Mouse (Mus musculus) liver, embryonic 11.5 days (tissue): ENCODE data around the gene Zmynd10. TPM values are rescaled to one million over a fixed set of nuclear protein-coding genes. Genes with fewer than 3 reads are reported as not detected.
A peak's percentile ranks its signal among the peaks of the same experiment; 100 is the strongest.

Source experiments
- ATAC-seq: fragments of 200-750 bp; cut with Nextera tagmentation; replicated peaks from 2 replicates; pipeline ENCODE4 v1.8.0; 2017; ENCODE audit warnings: moderate number of reproducible peaks, mild to moderate bottlenecking, moderate TSS enrichment, moderate library complexity; ENCODE audit not compliant: low FRiP score
- DNase-seq: peaks from one replicate; pipeline ENCODE4 v3.0.0-alpha.2; 2017; ENCODE audit warnings: low spot score
- H3K27ac ChIP-seq: fragments of 300-500 bp; sonication (generic); 2 replicates; pipeline ENCODE4 v1.5.1; 2014; ENCODE audit warnings: mild to moderate bottlenecking, low read depth, low read length, control low read depth
- H3K27me3 ChIP-seq: fragments of 300-500 bp; sonication (generic); replicated peaks from 2 replicates; pipeline ENCODE4 v1.6.1; 2014; ENCODE audit warnings: low read length, mixed read lengths; ENCODE audit not compliant: control insufficient read depth, insufficient read depth
- H3K36me3 ChIP-seq: fragments of 300-500 bp; sonication (generic); 2 replicates; pipeline ENCODE4 v1.6.1; 2014; ENCODE audit warnings: mild to moderate bottlenecking, low read length, moderate library complexity, mixed read lengths; ENCODE audit not compliant: control insufficient read depth, insufficient read depth
- H3K4me1 ChIP-seq: fragments of 300-500 bp; sonication (generic); replicated peaks from 2 replicates; pipeline ENCODE4 v1.6.1; 2014; ENCODE audit warnings: low read length, mixed read lengths; ENCODE audit not compliant: control insufficient read depth, insufficient read depth
- H3K4me2 ChIP-seq: fragments of 300-500 bp; sonication (generic); 2 replicates; pipeline ENCODE4 v1.6.1; 2014; ENCODE audit warnings: mild to moderate bottlenecking, control low read depth, moderate library complexity
- H3K4me3 ChIP-seq: fragments of 300-500 bp; sonication (generic); 2 replicates; pipeline ENCODE4 v1.5.1; 2014; ENCODE audit warnings: low read depth, low read length, control low read depth
- H3K9ac ChIP-seq: fragments of 300-500 bp; sonication (generic); 2 replicates; pipeline ENCODE4 v1.6.1; 2014; ENCODE audit warnings: low read depth, low read length, control low read depth
- H3K9me3 ChIP-seq: fragments of 300-500 bp; sonication (generic); 2 replicates; pipeline ENCODE4 v1.6.1; 2016; ENCODE audit warnings: low read length, inconsistent platforms, mixed read lengths; ENCODE audit not compliant: control insufficient read depth
- WGBS: fragments of 180-500 bp; shearing (Covaris S2); extraction: QIAGEN DNeasy Blood & Tissue Kit; methylation state at CpG from one replicate; pipeline ENCODE4 v1.1.7; 2014; 5-methylcytosine and 5-hydroxymethylcytosine counted together
- polyA plus RNA-seq: library from polyadenylated mRNA; unstranded; fragments of >200 nt; fragmentation: Nextera tagmentation; extraction: Ambion mirVana; gene quantifications from 2 replicates; pipeline ENCODE4 v1.2.1, GENCODE M21; 2014

The Zmynd10 gene
- polyA plus RNA-seq, 1 experiment from 2014 or later: 0.10 TPM

GRCm38 (mm10) chr9:107549297-107550074, 2.4 kb downstream of the Zmynd10 start:
- ATAC-seq (no peak), DNase-seq (no peak)
- 80% methylated on average over 20 of the region's 20 CpGs for WGBS
- peaks cover 4% of the 10 kb centered on the region; the same call in 1 of the 2 replicates for H3K36me3 ChIP-seq
- H3K4me1 ChIP-seq: peaks cover 43% of the 10 kb centered on the region
- H3K27me3 ChIP-seq: peaks cover 7% of the 10 kb centered on the region; the same call in 1 of the 2 replicates
- H3K9me3 ChIP-seq: no peaks in the 10 kb centered on the region
- H3K4me3 ChIP-seq: no peak overlapping the region
- no peak overlapping the region for H3K9ac ChIP-seq
- H3K4me2 ChIP-seq: no peak overlapping the region
- H3K27ac ChIP-seq: no peak overlapping the region

DNA sequence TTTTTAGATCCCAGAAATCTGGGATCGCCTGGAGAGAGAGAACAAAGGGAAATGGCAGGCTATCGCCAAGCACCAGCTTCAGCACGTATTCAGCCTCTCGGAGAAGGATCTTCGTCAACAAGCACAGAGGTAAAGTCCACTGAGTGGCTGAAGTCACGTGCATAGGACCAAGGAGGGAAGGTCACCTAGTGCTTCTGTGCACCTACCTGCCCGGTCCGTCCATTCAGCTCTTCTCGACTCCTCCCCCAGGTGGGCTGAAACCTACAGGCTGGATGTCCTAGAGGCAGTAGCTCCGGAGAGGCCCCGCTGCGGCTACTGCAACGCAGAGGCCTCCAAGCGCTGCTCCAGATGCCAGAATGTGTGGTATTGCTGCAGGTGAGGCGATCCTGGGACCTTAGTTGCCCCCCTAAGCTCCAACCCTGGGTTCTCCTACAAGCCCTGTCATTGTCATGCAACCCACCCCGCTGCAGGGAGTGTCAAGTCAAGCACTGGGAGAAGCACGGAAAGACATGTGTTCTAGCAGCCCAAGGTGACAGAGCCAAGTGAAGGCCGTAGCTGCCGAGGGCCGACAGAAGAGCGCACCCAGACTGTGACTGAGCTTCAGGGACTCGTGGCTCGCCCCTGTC, 3.5 kb downstream of the Zmynd10 start:
- H3K4me2 ChIP-seq: peak overlapping the region; percentile 99
- no peaks in the 10 kb centered on the region for H3K9me3 ChIP-seq
- peaks cover 7% of the 10 kb centered on the region; the same call in 1 of the 2 replicates for H3K27me3 ChIP-seq
- DNase-seq (no peak), ATAC-seq (no peak)
- 37% methylated on average over 23 of the region's 23 CpGs for WGBS
- H3K4me3 ChIP-seq: peak overlapping the region; percentile 61
- H3K27ac ChIP-seq: no peak overlapping the region
- peaks cover 43% of the 10 kb centered on the region for H3K4me1 ChIP-seq
- peak overlapping the region; percentile 81 for H3K9ac ChIP-seq
- no peaks in the 10 kb centered on the region for H3K36me3 ChIP-seq

DNA sequence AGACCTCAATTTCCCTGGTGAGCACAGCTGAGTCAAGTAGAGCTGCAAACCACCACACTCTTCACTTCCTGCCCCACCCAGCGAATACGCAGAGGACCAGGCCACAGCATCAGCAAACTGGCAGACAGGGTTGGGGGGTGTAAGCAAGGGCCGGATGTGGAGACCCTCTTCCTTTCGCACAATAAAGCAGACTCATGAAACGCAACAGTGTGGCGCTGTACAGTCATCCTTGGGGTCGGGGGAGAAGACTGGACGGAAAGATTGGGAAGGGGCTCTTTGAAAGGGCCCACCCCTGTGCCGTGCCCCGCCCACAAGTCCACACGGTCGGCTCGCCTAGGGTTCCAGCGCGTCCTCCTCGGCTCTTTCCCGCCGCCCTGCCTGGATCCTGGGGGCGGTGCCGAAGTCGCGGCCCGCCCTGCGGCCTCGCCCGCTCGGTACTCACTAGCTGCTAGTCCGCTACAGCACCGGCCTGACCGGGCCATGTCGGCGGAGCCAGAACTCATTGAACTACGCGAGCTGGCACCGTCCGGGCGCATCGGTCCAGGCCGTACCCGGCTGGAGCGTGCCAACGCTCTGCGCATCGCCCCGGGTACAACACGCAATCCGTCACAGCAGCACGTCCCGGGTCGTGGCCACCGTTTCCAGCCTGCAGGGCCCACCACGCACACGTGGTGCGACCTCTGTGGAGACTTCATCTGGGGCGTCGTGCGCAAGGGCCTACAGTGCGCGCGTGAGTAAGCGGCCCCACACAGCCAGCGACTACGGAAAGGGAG, 4.2 kb downstream of the Zmynd10 start, which contains the start of gene Rassf1:
TSS of gene Rassf1 (plus strand) at position 439 of the 773 bp plus-strand sequence.
- Histone ChIP-seq H3K9ac (peak within 1 kb of the TSS; percentile 81), H3K9me3 (no peaks in the 10 kb centered on the region), H3K4me1 (peaks cover 50% of the 10 kb centered on the region), H3K27me3 (peaks cover 7% of the 10 kb centered on the region; the same call in 1 of the 2 replicates), H3K27ac (peak within 1 kb of the TSS; percentile 63), H3K4me2 (peak within 1 kb of the TSS; percentile 99), H3K4me3 (peak within 1 kb of the TSS; percentile 61), H3K36me3 (no peaks in the 10 kb centered on the region)
- ATAC-seq: peak; percentile 50
- WGBS: under 1% methylated on average over 58 of the region's 63 CpGs
- peak; percentile 77 for DNase-seq

GRCm38 (mm10) chr9:107551890-107552355, 4.8 kb downstream of the Zmynd10 start:
- peaks cover 7% of the 10 kb centered on the region; the same call in 1 of the 2 replicates for H3K27me3 ChIP-seq
- H3K4me3 ChIP-seq: peak overlapping the region; percentile 61
- DNase-seq (no peak), ATAC-seq (no peak)
- 21% methylated on average over 8 of the region's 8 CpGs for WGBS
- peaks cover 54% of the 10 kb centered on the region for H3K4me1 ChIP-seq
- H3K27ac ChIP-seq: peak overlapping the region; percentile 63
- no peaks in the 10 kb centered on the region for H3K9me3 ChIP-seq
- peak overlapping the region; percentile 99 for H3K4me2 ChIP-seq
- peak overlapping the region; percentile 81 for H3K9ac ChIP-seq
- H3K36me3 ChIP-seq: peaks cover under 1% of the 10 kb centered on the region

DNA sequence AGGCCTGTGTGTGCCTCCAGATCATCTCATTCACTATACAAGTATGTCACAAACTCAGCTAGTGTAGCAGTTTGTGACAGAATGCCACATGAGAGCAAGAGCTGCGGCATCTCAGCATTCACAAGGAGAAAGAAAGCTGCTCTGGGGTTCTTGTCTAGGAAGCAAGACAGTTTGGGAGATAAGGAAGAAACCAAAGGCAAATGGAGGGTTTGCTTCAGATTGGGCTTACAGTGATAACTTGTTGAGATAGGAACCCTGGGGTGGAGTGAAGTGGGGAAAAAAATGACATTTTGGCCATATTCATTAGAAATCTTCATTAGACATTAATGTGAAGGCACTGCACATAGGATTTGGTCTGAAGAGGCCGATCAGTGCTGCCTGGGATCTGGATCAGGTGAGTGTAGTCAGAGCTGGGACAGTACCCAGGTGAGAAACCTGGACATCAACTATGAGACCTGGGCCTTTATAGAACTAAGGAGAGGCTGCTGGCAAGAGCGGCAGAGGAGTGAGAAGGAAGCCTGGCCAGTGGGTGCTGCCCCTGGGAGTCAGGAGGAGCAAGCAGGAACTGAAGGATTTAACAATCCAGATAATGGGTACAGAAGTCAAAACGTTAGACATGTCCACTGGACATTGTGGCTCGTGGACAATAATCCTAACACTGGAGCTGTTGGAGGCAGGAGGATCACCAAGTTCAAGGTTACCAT, 5.7 kb downstream of the Zmynd10 start:
- Histone ChIP-seq H3K27me3 (peaks cover 7% of the 10 kb centered on the region; the same call in 1 of the 2 replicates), H3K4me1 (peaks cover 48% of the 10 kb centered on the region), H3K4me2 (peak overlapping the region; percentile 99), H3K36me3 (peaks cover 10% of the 10 kb centered on the region), H3K4me3 (peak overlapping the region; percentile 79), H3K9ac (no peak overlapping the region), H3K9me3 (no peaks in the 10 kb centered on the region), H3K27ac (no peak overlapping the region)
- no peak for ATAC-seq
- DNase-seq: no peak
- WGBS: 65% methylated on average over 5 of the region's 5 CpGs

- H3K4me2 ChIP-seq: peak overlapping the region; percentile 99
- ATAC-seq: peak; percentile 46
- H3K36me3 ChIP-seq: peaks cover 18% of the 10 kb centered on the region
- 5% methylated on average over 37 of the region's 37 CpGs for WGBS
- H3K4me3 ChIP-seq: peak overlapping the region; percentile 79
- DNase-seq: no peak
- H3K27me3 ChIP-seq: 0 out of 2 replicates have a peak, but pooled peaks cover 4% of the 10 kb centered on the region
- H3K9me3 ChIP-seq: no peaks in the 10 kb centered on the region
- H3K27ac ChIP-seq: peak overlapping the region; percentile 95
- peak overlapping the region; percentile 81 for H3K9ac ChIP-seq
- peaks cover 48% of the 10 kb centered on the region for H3K4me1 ChIP-seq
These were observed 6.6 kb downstream of the Zmynd10 start for GRCm38 (mm10) chr9:107553541-107554318.

DNA sequence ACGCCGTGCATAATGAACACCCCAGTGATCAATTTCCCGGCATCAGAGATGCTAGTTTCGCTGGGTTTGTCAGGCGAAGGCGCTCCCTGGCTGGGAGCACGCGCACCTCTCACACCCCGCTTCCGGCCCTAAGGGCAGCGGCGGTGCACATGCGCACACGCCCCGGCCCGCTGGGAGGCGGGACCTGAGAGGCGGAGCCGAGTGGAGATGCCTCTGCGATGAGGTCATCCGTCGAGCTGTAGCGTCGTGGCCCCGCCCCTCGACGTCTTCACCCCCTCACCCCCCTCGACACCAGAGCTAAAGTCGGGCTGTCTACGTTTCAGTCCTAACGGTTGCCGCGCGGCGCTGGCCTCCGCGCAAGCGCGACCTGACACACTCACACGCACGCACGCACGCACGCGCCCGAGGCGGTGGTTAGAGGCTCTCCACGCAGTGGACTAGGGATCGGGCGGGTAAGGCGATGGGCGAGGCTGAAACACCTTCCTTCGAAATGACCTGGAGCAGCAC, 7.3 kb downstream of the Zmynd10 start:
- WGBS: under 1% methylated on average over 53 of the region's 53 CpGs
- peak; percentile 93 for DNase-seq
- Histone ChIP-seq H3K36me3 (peaks cover 25% of the 10 kb centered on the region), H3K9me3 (no peaks in the 10 kb centered on the region), H3K27ac (peak overlapping the region; percentile 95), H3K4me2 (peak overlapping the region; percentile 99), H3K4me1 (peaks cover 48% of the 10 kb centered on the region), H3K27me3 (no peaks in the 10 kb centered on the region), H3K4me3 (peak overlapping the region; percentile 79), H3K9ac (peak overlapping the region; percentile 89)
- ATAC-seq: peak; percentile 88
